Mouse (Mus musculus): ENCODE data around the gene Tescl.

Gene Tescl

DNA sequence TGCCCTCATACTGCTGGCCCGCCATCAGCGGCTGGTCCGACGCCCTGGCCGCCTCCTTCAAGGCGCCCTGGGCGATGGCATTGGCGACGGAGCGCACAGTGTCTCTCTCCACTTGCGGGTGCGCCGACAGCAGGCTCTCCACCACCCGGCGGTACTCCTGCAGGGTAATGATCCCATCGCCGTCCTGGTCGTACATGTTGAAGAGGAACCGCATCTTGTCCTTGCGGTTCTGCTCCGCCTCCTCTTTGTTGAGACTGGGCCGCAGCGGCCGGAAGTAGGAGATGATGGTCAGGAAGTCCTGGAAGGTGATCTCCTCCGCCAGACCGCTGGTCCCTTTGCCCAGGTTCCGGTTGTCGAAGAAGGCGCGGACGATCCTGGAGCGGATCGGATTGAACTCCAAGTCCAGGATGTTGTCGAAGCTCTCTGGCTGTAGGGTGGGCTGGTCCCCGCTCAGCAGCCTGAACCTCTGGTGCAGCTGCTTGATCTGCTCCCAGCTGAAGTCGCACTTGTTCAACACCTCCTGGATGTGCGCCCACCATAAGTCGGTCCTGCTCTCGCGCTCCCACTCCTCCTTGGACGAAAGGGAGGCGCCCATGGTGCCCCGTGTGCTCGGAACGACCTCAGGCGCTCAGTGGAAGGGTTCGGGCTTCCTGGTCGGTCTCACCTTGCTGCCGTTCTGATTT, at the start of gene Tescl:
TSS of gene Tescl (minus strand) at position 633 of the 683 bp plus-strand sequence.
- peak; percentile 8 for DNase-seq

- no peak for DNase-seq
Observed at GRCm38 (mm10) chr7:24382730-24383372, 49.1 kb upstream of the Tescl start.

- DNase-seq: no peak
Observed at GRCm38 (mm10) chr7:24380370-24380769, 46.6 kb upstream of the Tescl start.

GRCm38 (mm10) chr7:24379934-24380333, 46.2 kb upstream of the Tescl start:
- no peak for DNase-seq

DNA sequence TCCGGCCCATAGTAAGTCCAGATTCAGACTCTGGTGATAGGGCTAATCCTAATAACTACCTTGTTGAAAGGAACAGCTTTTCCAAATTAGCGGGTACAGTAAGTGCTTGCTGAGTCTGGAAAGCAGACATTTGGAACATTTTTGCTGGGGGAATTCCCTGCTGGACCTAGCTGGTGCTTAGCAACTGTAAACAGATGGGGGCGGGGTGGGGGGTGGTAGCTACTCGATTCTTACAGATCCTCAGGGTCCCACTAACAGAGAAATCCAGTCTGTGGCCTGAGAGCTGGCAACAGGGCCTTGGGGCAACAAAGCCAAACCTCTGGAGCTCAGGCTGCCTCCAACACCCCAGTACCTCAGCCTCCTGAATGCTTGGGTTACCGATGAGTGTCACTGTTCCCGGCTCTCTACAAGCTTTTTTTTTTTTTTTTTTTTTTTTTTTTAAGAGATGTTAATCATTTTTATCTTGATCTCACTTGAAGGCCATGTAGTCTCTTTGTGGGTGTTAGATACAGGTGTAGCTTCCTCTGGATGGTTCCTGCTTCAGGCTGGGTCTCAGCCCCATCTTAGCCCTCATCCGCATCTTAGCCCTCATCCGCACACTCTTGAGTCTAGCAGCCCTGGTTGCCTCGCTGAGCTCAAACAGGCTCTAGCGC, 44.4 kb upstream of the Tescl start:
- DNase-seq: no peak

- DNase-seq: no peak
Observed at GRCm38 (mm10) chr7:24377091-24377865, 43.5 kb upstream of the Tescl start.

DNA sequence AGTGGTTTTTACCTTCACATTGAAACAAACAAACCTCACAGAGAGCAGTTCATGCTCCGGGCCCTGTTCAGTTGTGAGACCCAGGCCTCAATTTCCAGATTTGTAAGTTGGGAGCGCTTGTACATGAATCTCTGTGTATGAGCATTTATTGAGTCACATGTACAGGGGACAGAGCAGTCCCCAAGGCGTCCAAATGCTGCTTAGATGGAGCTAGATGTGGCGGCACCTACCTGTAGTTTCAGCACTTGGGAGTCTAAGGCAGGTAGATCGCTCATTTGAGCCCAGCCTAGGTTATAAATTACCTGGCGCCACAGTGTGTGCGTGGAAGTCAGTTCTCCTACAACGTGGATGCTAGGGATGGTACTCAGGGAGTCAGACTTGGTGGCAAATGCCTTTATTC, 42.7 kb upstream of the Tescl start:
- no peak for DNase-seq

DNA sequence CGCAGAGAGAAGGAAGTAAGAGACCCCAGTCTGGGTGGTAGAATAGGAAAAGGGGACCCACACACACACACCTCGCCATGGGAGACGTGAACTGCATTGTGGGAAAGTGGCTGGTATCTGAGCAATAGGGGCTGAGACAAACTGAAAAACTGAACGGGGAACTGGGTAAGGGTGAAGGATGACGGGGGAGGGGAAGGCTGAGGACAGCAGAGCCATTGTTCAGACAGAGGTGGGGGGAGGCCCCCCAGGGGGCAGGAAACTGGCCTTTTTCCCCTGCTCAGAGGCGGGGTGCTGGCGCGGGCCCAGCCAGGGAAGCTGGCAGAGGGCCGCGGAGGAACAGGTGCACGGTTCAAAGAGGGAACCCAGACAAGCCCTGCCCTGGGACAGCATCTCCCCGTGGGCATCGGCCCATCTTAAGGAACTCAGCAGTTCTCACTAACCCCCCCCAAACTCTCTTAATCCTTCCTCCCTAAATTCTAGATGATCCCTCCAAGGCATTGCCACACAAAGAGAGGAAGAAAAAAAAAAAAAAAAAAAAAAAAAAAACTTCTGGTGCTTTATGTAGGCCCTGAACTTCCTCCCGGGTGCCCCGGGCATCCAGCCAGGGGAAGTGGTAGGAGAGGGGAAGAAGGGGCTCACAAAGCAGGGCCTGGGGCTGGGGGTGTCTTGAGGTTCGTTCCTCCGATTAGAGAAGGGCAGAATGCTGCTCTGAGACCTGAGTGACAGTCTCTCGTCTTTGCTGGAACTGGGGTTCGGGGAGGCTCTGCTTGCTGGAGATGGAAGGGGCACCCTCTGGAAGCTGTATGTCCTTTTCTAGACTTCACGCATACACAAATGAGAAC, 40.0 kb upstream of the Tescl start:
- DNase-seq: peak; percentile 27

- no peak for DNase-seq
Observed at GRCm38 (mm10) chr7:24372786-24373185, 39.0 kb upstream of the Tescl start.

DNA sequence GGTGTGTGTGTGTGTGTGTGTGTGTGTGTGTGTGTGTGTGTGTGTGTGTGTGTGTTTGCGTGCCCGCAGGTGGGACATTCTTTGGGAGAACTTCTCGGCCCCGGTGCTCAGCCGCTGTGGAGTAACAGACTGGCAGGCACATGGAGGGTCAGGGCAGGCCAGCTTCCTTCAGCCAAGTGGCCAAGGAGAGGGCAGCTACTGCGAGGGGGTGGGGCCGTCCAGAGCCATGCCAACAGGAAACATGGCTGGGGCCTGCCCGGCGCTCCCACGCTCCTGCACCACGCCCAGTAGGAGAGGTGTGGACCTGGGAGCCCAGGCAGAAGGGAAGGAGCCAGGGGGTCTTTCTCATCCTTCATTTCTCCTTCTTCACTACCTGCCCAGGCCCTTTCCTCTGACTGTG, 38.6 kb upstream of the Tescl start:
- no peak for DNase-seq

DNA sequence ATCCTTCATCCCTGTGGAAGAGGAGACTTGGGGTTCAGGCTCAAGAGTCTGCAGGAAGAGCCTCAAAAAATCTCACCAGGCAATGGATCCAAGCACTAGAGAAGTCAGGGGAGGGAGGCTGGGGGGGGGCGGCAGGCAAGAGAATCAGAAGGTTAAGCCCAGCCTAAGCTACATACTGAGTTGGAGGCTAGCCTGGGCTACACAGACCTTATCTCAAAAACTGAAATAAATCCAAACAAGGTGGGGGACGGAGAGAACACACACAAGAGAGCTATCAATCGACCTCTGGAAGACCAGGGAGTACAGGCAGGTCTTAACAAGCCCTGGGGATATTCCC, 38.0 kb upstream of the Tescl start:
- DNase-seq: no peak

DNA sequence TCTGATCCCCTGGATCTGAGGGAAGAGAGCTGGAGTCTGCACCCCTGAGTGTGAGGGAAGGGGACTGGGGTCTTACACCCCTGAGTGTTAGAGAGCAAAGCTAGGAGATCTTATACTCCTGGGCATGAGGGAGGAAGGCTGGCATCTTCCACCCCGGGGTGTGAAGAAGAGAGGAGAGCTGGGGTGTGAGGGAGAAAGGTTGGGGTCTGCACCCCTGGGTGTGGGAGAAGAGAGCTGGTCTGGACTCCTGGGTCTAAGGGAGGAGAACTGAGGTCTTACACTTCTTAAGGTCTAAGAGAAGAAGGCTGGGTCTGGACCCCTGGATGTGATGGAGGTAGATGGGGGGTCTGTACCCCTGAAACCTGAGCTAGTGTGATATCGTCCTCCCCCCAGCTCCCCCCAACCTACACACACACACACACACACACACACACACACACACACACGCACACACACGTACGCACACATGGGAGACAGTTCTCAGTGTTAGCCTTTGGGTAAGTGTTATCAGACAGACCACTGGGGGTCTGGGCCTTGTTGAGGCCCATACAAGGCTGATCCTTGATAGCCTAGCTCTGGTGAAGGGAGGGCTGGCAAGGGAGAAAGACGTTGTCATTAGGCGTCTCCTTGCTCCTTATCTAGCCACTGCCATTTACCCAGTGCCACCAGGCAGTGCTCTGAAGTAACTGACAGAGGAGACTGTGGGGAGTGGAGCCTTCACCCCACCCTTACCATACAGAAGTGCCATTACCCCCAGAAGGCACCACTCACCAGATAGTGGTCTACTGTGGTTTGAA, 37.5 kb upstream of the Tescl start:
- no peak for DNase-seq

DNA sequence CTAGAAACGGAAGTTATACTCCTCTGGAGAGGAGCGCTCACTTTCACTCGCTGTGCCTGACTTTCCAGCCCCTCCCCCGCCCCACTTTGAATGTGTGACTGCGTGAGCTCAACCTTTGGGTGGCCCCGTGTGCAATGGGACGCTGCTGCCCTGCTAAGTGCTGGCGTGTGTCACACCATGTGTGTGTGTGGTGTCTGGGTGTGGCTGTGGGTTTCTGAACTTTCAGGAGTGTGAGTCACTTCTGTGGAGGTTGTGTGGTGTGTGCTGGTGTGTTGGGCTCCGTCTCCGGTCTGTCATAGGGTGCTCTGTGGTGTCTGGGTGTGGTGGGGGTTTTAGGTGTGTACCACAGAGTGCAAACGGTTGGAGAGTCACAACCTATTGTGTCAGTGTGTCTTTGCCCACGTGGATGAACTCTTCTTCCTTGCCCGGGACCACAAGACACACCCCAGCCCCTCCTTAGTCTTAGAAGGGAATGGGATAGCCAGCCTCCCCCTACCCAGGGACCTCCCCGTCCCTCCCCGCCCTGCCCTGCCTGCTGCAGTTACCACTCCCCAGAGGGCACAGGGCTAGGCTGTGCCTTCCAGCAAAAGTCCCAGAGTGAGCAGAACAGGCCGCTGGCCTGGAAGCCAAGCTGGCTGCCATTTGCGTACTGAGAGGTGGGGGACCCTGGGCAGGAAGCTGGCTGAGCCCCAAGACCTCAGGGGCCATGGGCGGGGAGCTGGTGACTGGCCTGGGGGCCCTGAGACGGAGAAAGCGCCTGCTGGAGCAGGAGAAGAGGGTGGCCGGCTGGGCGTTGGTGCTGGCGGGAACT, 36.2 kb upstream of the Tescl start, which contains the start of gene Kcnn4:
TSS of gene Kcnn4 (plus strand) at position 533 of the 811 bp plus-strand sequence.
- DNase-seq: no peak

DNA sequence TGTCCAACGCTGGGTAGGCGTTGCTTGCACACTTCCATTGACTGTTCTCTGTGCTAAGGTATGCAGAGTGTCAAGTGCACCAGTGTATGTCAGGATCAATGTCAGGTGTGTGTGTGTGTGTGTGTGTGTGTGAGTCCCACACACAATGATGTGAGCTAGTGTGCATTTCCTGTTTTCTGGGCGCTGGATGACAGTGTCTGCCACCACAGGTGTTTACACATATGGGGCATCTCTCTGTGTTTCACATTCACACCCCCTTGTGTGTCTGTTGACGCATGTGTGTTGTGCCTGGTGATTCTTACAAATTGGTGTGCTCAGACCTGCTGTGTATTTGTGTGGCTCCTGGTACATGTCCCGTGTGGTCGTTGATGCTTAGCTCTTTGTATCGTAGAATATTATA, 35.2 kb upstream of the Tescl start:
- no peak for DNase-seq

DNA sequence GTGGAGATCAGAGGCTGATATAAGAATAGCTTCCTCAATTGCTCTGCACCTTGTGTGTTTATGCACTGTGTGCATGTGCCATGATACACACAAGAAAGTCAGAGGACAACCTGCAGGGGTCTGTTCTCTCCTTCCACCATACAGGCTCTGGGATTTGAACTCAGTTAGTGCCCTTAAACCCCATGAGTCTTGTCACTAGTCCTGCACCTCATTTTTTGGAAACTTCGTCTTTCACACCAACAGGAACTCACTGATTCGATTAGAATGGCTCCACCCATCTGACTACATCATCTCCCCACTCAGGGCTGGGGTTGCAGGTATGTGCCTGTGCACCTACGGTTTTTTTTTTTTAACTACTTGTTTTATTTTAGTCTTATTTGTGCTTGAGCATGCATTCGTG, 34.5 kb upstream of the Tescl start:
- DNase-seq: no peak

DNA sequence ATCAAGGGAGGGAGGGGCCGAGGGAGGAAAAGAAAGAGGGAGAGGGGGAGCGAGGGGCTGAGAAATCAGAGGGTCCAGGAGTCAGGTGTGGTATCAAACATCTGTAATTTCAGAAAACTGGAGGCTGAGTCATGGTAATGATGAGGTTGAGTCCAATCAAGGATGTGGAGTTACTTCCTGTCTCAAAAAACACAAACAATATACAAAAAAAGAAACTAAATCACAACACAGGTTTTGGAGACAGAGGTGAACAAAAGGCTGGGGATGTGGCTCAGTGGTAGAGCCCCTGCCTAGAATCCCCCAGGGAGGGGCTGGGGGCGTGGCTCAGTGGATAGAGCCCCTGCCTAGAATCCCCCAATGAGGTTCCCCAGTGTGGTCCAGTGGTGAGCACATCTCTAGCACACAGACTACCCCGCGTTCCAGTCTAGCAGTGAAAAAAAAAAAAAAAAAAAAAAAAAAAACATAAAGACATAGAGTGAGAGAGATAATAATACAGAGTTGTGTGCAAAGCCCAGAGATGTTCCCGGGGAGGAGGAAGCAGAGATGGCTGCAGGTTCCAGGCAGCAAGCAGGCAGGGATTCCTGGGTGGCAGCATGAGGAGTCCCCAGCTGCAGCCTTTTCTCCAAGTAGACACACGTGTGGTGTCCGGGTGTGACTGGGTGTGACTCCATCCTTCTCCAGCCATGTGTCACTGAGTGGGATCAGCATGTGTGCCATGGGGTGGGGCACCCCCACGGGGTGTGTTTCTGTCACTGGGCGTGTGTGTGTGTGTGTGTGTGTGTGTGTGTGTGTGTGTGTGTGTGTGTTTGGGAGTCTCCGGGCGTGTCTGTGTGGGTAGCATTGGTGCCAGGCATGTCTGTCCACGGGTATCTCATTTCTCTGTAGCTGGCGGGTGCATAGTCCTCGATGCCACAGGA, 33.2 kb upstream of the Tescl start:
- no peak for DNase-seq

GRCm38 (mm10) chr7:24365258-24366014, 31.7 kb upstream of the Tescl start:
- no peak for DNase-seq

GRCm38 (mm10) chr7:24364827-24365226, 31.1 kb upstream of the Tescl start:
- peak; percentile 86 for DNase-seq

GRCm38 (mm10) chr7:24363228-24363627, 29.5 kb upstream of the Tescl start:
- DNase-seq: peak; percentile 29
